Mouse (Mus musculus) midbrain, embryonic 13.5 days (tissue): ENCODE data around the gene Zfp956. TPM values are rescaled to one million over a fixed set of nuclear protein-coding genes. Genes with fewer than 3 reads are reported as not detected.
"Not testable (repeated sequence)": the region's sequence is repeated elsewhere in the genome, so short reads cannot be mapped to it uniquely, and the experiment has no call there.

Experiments used
- ATAC-seq: fragments of 200-750 bp; cut with Nextera tagmentation; 2 replicates; pipeline ENCODE4 v1.8.0; 2017; ENCODE audit warnings: mild to moderate bottlenecking, moderate TSS enrichment, moderate library complexity
- H3K27ac ChIP-seq: fragments of 300-500 bp; sonication (generic); 2 replicates; pipeline ENCODE4 v1.5.1; 2015; ENCODE audit warnings: inconsistent platforms, mild to moderate bottlenecking, moderate library complexity
- H3K27me3 ChIP-seq: fragments of 300-500 bp; sonication (generic); 2 replicates; pipeline ENCODE4 v1.6.1; 2015; ENCODE audit warnings: mild to moderate bottlenecking, inconsistent platforms
- H3K36me3 ChIP-seq: fragments of 300-500 bp; sonication (generic); 2 replicates; pipeline ENCODE4 v1.6.1; 2015; ENCODE audit warnings: mild to moderate bottlenecking, inconsistent platforms
- H3K4me1 ChIP-seq: fragments of 300-500 bp; sonication (generic); replicated peaks from 2 replicates; pipeline ENCODE4 v1.6.1; 2015; ENCODE audit warnings: inconsistent platforms
- H3K4me2 ChIP-seq: fragments of 300-500 bp; sonication (generic); replicated peaks from 2 replicates; pipeline ENCODE4 v1.6.1; 2015; ENCODE audit warnings: moderate library complexity, mild to moderate bottlenecking, inconsistent platforms
- H3K4me3 ChIP-seq: fragments of 300-500 bp; sonication (generic); replicated peaks from 2 replicates; pipeline ENCODE4 v1.5.1; 2015; ENCODE audit warnings: mild to moderate bottlenecking, inconsistent platforms
- H3K9ac ChIP-seq: fragments of 300-500 bp; sonication (generic); replicated peaks from 2 replicates; pipeline ENCODE4 v1.6.1; 2015; ENCODE audit warnings: mild to moderate bottlenecking, inconsistent platforms
- H3K9me3 ChIP-seq: fragments of 300-500 bp; sonication (generic); 2 replicates; pipeline ENCODE4 v1.6.1; 2016; ENCODE audit warnings: mild to moderate bottlenecking, inconsistent platforms
- WGBS: fragments of 180-500 bp; shearing (Covaris S2); methylation state at CpG from one replicate; pipeline ENCODE4 v1.1.7; 2015; 5-methylcytosine and 5-hydroxymethylcytosine counted together
- polyA plus RNA-seq: library from polyadenylated mRNA; unstranded; fragments of >200 nt; fragmentation: Nextera tagmentation; extraction: Ambion mirVana; gene quantifications from 2 replicates; pipeline ENCODE4 v1.2.1, GENCODE M21; 2015

Gene Zfp956
- polyA plus RNA-seq, 1 experiment from 2014 or later: 14.6 TPM

DNA sequence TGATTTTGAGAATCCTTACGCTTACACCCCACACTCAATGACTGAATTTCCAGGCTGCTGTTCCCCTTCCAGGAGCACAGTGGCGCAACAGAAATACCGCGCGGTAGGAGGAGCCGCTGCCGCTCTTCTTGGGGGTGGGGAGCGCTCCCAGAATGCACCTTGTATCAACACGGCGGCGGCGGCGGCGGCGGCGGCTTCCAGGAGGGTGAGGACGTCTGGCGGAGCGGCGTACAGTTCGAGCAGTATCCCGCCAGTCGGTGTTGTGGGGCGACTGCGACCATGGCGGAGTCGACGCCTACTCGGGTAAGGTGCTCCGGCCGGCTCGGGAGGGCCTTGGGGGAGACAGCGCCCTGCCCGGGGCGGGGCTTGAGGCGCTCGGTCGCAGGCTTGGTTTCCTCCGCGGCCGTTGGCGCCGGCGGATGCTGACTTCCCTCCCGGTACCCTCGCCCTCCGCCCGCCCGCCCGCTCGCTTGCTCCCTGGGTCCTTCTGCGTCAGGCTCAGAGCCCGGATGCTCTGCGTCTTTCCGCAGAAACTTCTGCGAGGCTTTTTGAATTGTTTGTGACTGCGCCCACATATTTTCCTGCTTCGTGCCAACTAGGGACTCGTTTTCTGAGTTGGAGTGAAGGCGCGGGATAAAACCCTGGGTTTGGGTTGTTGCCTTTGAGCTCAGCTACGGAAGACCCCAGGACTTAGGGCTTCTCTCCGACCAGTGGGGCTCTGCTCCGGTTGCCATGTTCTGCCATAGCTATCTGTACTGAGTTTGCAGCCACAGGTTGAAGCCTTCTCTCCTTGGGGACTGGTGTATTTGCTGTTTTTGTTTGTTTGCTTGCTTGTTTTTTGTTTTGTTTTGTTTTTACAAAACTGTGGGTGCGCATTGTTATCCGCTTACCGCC is 32.5 kb upstream of the Zfp956 start, which contains the start of gene Zfp212:
Gene Zfp212, plus strand, starts transcription at position 30 of the 894 bp plus-strand sequence.
- Histone ChIP-seq H3K27me3 (no peaks in the 10 kb centered on the region), H3K4me3 (peak within 1 kb of the TSS; percentile 91), H3K27ac (peak within 1 kb of the TSS; percentile 95), H3K9me3 (no peaks in the 10 kb centered on the region), H3K9ac (peak within 1 kb of the TSS; percentile 85), H3K4me2 (peak within 1 kb of the TSS; percentile 94), H3K36me3 (no peaks in the 10 kb centered on the region), H3K4me1 (peaks cover 22% of the 10 kb centered on the region)
- WGBS: under 1% methylated on average over 66 of the region's 67 CpGs
- peak; percentile 97 for ATAC-seq

DNA sequence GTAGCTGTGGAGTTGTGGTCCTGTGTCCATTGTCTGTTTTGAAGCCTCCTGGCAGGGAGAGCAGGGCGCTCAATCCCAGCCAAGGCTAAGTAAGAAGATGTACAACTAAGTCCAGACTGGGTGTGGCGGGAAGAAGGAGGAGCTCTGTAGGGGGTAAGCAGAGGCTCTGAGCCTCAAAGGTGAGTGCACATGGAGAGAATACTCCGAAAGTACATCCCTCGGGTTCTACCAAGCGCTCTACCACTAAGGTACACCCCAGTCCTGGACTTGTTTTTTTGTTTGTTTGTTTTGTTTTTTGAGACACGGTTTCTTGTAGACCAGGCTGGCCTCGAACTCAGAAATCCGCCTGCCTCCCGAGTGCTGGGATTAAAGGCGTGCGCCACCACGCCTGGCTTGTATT is 10.7 kb upstream of the Zfp956 start:
- Histone ChIP-seq H3K36me3 (peaks cover 8% of the 10 kb centered on the region; the same call in 1 of the 2 replicates), H3K27ac (no peak overlapping the region), H3K9me3 (no peaks in the 10 kb centered on the region), H3K27me3 (peaks cover 4% of the 10 kb centered on the region; the same call in 1 of the 2 replicates), H3K4me3 (peak overlapping the region; percentile 44), H3K4me1 (peaks cover 12% of the 10 kb centered on the region), H3K4me2 (peak overlapping the region; percentile 69), H3K9ac (no peak overlapping the region)
- WGBS: 49% methylated on average over 12 of the region's 12 CpGs
- no peak for ATAC-seq

DNA sequence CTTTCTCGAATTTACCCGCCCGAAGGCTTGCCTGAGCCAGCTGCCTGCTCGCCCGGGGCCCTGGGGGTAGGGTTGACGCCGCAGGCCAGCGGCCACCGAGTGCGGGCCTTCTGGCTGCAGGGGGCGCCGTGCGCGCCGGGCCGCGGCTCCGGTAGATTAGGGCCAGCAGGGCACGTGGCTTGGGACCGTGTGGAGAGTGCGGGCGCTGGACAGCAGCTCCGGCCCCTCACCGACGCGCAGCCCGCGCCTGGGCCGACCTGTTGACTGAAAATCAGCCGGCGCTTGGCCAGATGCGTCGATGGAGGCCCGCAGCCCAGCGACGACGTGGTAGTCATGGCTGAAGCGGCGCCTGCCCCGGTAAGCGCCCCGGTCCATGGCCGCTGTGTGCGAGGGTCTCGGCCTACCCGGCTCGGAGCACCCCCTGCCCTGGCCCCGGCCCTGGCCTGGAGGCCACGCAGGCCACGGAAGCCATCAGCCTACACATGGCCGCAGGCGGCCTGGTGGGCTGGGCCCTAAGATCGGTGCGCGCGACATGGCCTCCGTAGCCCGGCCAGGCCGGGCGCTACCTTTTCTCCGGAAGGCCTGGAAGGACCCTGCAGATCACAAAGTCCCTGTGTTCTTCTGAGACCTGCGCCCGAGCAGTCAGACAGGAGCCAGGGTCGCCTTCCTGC is 10.0 kb upstream of the Zfp956 start:
- Histone ChIP-seq H3K27ac (no peak overlapping the region), H3K4me2 (peak overlapping the region; percentile 69), H3K27me3 (peaks cover 4% of the 10 kb centered on the region; the same call in 1 of the 2 replicates), H3K9me3 (no peaks in the 10 kb centered on the region), H3K4me3 (peak overlapping the region; percentile 44), H3K36me3 (peaks cover 8% of the 10 kb centered on the region; the same call in 1 of the 2 replicates), H3K4me1 (peaks cover 12% of the 10 kb centered on the region), H3K9ac (peak overlapping the region; percentile 62)
- WGBS: 9% methylated on average over 64 of the region's 64 CpGs
- ATAC-seq: peak; percentile 93

DNA sequence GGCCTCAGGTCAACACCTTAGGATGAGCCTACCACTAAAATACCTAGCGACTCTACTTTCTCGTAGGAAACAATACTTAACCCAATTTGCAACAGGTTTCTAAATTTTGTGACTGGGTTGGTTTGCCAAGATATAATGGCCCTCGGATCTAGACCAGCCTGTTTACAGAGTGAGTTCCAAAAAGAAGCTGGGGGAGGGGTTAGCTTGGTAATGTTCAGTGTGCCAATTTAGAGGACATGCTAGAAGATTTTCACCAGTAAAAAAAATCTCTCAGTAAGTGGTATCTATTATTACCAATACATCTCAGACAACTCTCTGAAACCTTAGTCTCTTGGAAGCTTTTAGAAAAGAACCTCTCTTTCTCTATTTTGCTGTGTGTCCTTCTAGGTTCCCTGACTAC is 9.5 kb upstream of the Zfp956 start:
- Histone ChIP-seq H3K27me3 (peaks cover 4% of the 10 kb centered on the region; the same call in 1 of the 2 replicates), H3K4me2 (peak overlapping the region; percentile 69), H3K4me1 (peaks cover 12% of the 10 kb centered on the region), H3K4me3 (peak overlapping the region; percentile 44), H3K27ac (no peak overlapping the region), H3K9me3 (no peaks in the 10 kb centered on the region), H3K36me3 (peaks cover 8% of the 10 kb centered on the region; the same call in 1 of the 2 replicates), H3K9ac (peak overlapping the region; percentile 62; the same call in 1 of the 2 replicates)
- ATAC-seq: no peak
- WGBS: 88% methylated on average over 3 of the region's 3 CpGs

DNA sequence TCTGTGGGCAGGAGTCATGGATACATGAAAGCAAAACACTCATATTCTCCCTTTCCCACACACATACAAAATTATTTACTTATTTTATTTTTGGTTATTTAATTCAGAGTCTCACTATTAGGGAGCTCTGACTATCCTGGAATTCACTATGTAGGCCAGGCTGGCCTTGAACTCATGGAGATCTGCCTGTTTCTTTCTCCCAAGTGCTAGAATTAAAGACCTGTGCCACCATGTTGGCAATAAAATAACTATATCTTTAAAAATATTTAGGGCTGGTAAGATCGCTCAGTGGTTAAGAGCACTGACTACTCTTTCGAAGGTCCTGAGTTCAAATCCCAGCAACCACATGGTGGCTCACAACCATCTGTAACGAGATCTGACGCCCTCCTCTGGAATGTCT is 5.8 kb upstream of the Zfp956 start:
- WGBS: 93% methylated on average over 4 of the region's 4 CpGs
- Histone ChIP-seq H3K9ac (no peak overlapping the region), H3K36me3 (peaks cover 8% of the 10 kb centered on the region; the same call in 1 of the 2 replicates), H3K4me3 (no peak overlapping the region), H3K9me3 (no peaks in the 10 kb centered on the region), H3K27ac (no peak overlapping the region), H3K27me3 (peaks cover 5% of the 10 kb centered on the region; the same call in 1 of the 2 replicates), H3K4me1 (peaks cover 11% of the 10 kb centered on the region), H3K4me2 (no peak overlapping the region)
- no peak for ATAC-seq

DNA sequence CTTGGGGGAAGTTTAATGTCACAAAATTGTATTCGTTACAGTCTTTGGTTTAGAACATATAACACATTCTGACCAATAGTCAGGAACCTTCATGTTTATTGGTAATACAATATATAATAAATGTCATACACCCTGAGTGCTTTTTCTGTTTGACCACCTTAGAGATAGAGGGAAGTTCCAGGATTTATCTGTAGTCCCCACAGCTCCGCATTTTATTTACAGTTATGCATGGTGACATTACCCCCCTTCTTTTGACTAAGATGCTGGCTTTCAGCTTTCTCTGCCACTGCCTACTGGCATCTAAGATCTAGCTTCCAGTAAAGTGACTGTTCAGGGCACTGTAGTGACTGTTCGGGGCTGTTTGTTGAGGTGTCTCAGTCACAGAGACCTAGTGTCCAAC is 1.2 kb downstream of the Zfp956 start:
- WGBS: 91% methylated on average over 3 of the region's 3 CpGs
- Histone ChIP-seq H3K36me3 (peaks cover 20% of the 10 kb centered on the region), H3K27ac (no peak overlapping the region), H3K9me3 (no peaks in the 10 kb centered on the region), H3K27me3 (0 out of 2 replicates have a peak, but pooled peaks cover 3% of the 10 kb centered on the region), H3K4me3 (peak overlapping the region; percentile 79; the same call in 1 of the 2 replicates), H3K9ac (peak overlapping the region; percentile 82; the same call in 1 of the 2 replicates), H3K4me2 (peak overlapping the region; percentile 78), H3K4me1 (peaks cover 18% of the 10 kb centered on the region)
- ATAC-seq: no peak

DNA sequence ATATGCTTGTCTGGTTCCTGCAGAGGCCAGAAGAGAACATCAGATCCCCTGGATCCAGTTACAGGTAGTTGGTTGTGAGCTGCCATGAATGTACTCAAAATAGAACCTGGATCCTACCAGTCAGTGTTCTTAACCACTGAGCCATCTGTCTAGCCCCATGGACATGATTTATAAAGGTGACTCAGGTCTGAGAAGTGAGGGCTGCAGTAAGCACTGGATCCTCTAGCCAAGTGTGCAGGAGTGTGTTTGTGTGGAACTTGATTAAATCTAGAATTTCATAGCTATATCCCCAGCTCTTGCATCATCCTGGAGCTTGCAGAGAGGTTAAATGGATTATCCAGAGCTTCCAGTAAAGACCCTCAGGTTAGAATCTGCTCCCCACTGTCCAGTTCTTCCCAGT is 4.6 kb downstream of the Zfp956 start:
- H3K27ac ChIP-seq: no peak overlapping the region
- no peak for ATAC-seq
- no peaks in the 10 kb centered on the region for H3K27me3 ChIP-seq
- peaks cover 43% of the 10 kb centered on the region for H3K36me3 ChIP-seq
- peaks cover 16% of the 10 kb centered on the region for H3K4me1 ChIP-seq
- H3K4me2 ChIP-seq: no peak overlapping the region
- H3K9me3 ChIP-seq: no peaks in the 10 kb centered on the region
- no peak overlapping the region for H3K9ac ChIP-seq
- no peak overlapping the region for H3K4me3 ChIP-seq

DNA sequence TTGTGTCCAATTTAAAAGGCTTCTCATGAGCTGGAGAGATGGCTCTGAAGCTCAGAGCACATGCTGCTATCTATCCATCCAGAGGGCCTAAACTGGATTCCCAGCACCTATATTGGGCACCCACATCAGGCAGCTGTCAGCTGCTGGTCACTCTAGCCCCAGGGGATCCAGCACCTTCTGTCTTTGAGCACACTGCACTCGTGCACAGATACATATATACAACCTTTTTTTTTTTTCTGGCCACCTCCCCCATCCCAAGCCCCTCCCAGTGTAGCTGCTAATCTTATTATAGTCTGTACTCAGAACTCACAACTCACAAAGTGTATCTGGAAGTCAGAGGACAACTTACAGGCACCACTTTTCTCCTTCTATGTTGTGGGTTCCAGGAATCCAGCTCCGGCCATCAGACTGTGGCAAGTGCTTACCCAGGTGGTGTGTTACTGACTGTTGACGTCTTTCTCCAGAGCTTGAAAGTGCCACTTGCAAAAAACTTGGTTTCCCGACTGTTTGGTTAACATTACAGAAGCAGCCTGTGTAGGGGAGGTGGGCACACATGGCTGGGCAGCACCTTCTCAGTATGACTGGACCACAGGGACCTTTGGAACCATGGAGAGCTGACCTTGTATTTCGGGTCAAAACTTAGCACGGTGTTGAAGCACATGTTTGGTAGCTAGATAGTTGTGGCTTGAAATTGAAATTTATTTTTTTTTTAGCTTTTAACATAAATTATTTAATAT is 7.7 kb downstream of the Zfp956 start:
- no peak overlapping the region for H3K4me2 ChIP-seq
- no peaks in the 10 kb centered on the region for H3K9me3 ChIP-seq
- peaks cover 69% of the 10 kb centered on the region for H3K36me3 ChIP-seq
- H3K9ac ChIP-seq: no peak overlapping the region
- no peak overlapping the region for H3K27ac ChIP-seq
- ATAC-seq: no peak
- no peak overlapping the region for H3K4me3 ChIP-seq
- no peaks in the 10 kb centered on the region for H3K4me1 ChIP-seq
- WGBS: 89% methylated on average over 6 of the region's 6 CpGs
- H3K27me3 ChIP-seq: no peaks in the 10 kb centered on the region

DNA sequence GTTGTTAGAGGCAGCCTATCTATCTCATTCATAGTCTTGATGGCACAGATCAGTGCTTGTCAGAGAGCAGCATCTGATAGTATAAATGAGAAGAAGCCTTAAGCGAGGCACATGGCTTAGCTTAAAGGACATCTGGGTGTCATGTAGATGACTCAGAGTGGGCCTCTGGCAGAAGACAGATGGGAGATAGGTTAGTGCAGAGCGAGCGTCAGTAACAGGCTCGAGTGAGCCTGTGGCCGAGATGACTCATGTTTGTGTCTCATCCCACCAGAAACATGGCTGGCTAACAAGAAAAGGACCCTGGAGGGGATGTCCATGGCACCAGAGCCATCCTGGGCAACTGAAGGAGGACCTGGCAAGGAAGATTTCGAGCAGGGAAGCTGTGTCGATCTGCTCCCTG is 9.9 kb downstream of the Zfp956 start:
- H3K36me3 ChIP-seq: peaks cover 60% of the 10 kb centered on the region

DNA sequence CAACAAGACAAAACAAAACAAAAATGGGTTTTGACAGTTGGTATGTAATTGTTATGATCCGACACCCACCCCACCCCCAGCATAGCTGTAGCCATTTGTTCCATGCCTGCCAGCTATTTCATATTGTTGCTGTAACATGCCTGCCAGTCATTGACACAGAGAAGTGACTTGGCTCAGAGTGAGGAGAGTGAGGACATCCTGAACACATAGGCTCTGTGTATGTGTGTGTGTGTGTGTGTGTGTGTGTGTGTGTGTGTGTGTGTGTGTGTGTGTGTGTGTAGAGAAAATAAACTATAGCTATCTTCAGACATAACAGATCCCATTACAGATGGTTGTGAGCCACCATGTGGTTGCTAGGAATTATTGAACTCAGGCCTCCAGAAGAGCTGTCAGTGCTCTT is 15.0 kb downstream of the Zfp956 start:
- not testable (repeated sequence) for H3K4me3 ChIP-seq, H3K4me2 ChIP-seq, H3K27ac ChIP-seq, H3K27me3 ChIP-seq, H3K9ac ChIP-seq, ATAC-seq, H3K4me1 ChIP-seq, H3K9me3 ChIP-seq
- H3K36me3 ChIP-seq: peaks cover 28% of the 10 kb centered on the region
- WGBS: 95% methylated on average over 1 of the region's 1 CpGs

More for the DNA sequence above, 9.9 kb downstream of the Zfp956 start:
- no peaks in the 10 kb centered on the region for H3K27me3 ChIP-seq
- H3K4me2 ChIP-seq: no peak overlapping the region
- no peaks in the 10 kb centered on the region for H3K4me1 ChIP-seq
- no peak overlapping the region for H3K4me3 ChIP-seq
- H3K9ac ChIP-seq: no peak overlapping the region
- H3K9me3 ChIP-seq: no peaks in the 10 kb centered on the region
- H3K27ac ChIP-seq: no peak overlapping the region
- ATAC-seq: no peak
- WGBS: 90% methylated on average over 7 of the region's 7 CpGs

DNA sequence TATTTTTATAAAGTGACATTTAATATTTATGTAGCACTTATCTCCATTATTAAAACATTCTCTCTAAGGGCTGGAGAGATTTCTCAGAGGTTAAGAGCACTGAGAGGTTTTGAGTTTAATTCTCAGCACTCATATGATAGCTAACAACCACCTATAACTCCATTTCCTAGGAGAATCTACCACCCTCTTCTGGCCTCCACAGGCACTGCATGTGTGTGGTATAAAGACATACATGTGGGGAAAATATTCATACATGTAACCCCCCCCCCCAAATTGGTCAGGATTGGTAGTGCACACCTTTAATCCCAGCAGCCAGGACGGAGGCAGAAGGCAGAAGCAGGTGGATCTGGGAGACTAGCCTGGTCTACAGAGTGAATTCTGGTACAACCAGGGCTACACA is 21.4 kb downstream of the Zfp956 start:
- H3K36me3 ChIP-seq: no peaks in the 10 kb centered on the region
- no peaks in the 10 kb centered on the region for H3K4me1 ChIP-seq
- H3K4me2 ChIP-seq: no peak overlapping the region
- H3K9ac ChIP-seq: no peak overlapping the region
- 83% methylated on average over 1 of the region's 1 CpGs for WGBS
- no peak overlapping the region for H3K4me3 ChIP-seq
- H3K27ac ChIP-seq: no peak overlapping the region
- no peaks in the 10 kb centered on the region for H3K9me3 ChIP-seq
- H3K27me3 ChIP-seq: no peaks in the 10 kb centered on the region
- ATAC-seq: no peak
